Mouse (Mus musculus): ENCODE measurements around the gene Myt1l. TPM values are rescaled to one million over a fixed set of nuclear protein-coding genes. Genes with fewer than 3 reads are reported as not detected.

The Myt1l gene
- total and polyA plus RNA-seq, 2 experiments: not detected

DNA sequence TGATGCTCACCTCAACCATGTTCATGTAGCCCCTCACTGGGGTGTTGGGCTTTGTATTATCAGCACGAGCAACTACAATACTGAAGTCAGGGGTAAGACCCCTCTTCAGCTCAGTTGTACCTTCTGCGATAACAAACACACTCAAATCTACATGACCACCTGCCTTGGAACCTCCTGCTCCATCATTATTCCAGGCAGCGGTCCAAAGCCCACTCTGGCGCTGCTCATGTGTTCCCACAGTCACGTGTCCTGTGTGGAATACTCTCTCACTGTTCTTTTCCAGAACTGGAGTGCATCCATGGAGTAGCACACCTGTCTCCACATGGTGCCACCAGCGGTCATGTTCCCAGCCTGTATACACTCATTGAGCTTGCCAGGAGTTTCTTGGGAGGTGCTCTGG, 42.2 kb downstream of the Myt1l start:
- no peak overlapping the region for H3K27ac ChIP-seq (replicated peaks; ENCODE audit: insufficient read depth, low read depth, low read length)
- no peaks in the 10 kb centered on the region for H3K36me3 ChIP-seq (ENCODE audit: control insufficient read depth, insufficient read depth, low read length)
- no peak overlapping the region for H3K9ac ChIP-seq (ENCODE audit: low read depth, low read length)
- no peaks in the 10 kb centered on the region for H3K4me1 ChIP-seq (ENCODE audit: control insufficient read depth, insufficient read depth, low read length)
- H3K79me2 ChIP-seq (ENCODE audit: control insufficient read depth, insufficient read depth, low read length): no peaks in the 10 kb centered on the region
- H3K27me3 ChIP-seq (ENCODE audit: control insufficient read depth, insufficient read depth, low read length): 0 out of 2 replicates have a peak, but pooled peaks cover 2% of the 10 kb centered on the region
- TF ChIP-seq POLR2A (IDR thresholded peaks at IDR 0.05; ENCODE audit: extremely low read depth, insufficient read depth, low read length) (no peak), CTCF (IDR thresholded peaks at IDR 0.05; ENCODE audit: low read depth, low read length) (no peak)
- WGBS: 92% methylated on average over 6 of the region's 6 CpGs
- DNase-seq (ENCODE audit: extremely low read depth, low read depth, low spot score): no peak
- H3K4me3 ChIP-seq (ENCODE audit: insufficient read depth, low read depth, low read length): no peak overlapping the region

GRCm38 (mm10) chr12:29571613-29572012, 43.4 kb downstream of the Myt1l start:
- Histone ChIP-seq H3K27ac (replicated peaks; ENCODE audit: insufficient read depth, low read depth, low read length) (no peak overlapping the region), H3K27me3 (ENCODE audit: control insufficient read depth, insufficient read depth, low read length) (0 out of 2 replicates have a peak, but pooled peaks cover 2% of the 10 kb centered on the region), H3K4me1 (ENCODE audit: control insufficient read depth, insufficient read depth, low read length) (no peaks in the 10 kb centered on the region), H3K79me2 (ENCODE audit: control insufficient read depth, insufficient read depth, low read length) (no peaks in the 10 kb centered on the region), H3K4me3 (ENCODE audit: insufficient read depth, low read depth, low read length) (no peak overlapping the region), H3K36me3 (ENCODE audit: control insufficient read depth, insufficient read depth, low read length) (no peaks in the 10 kb centered on the region), H3K9ac (ENCODE audit: low read depth, low read length) (no peak overlapping the region)
- 82% methylated on average over 5 of the region's 5 CpGs for WGBS
- DNase-seq (ENCODE audit: extremely low read depth, low read depth, low spot score): no peak
- TF ChIP-seq POLR2A (IDR thresholded peaks at IDR 0.05; ENCODE audit: extremely low read depth, insufficient read depth, low read length) (no peak), CTCF (IDR thresholded peaks at IDR 0.05; ENCODE audit: low read depth, low read length) (no peak)

- DNase-seq (ENCODE audit: extremely low read depth, low read depth, low spot score): no peak
- H3K4me3 ChIP-seq (ENCODE audit: insufficient read depth, low read depth, low read length): no peak overlapping the region
- no peak for TF ChIP-seq CTCF (IDR thresholded peaks at IDR 0.05; ENCODE audit: low read depth, low read length)
- TF ChIP-seq POLR2A (IDR thresholded peaks at IDR 0.05; ENCODE audit: extremely low read depth, insufficient read depth, low read length): no peak
- H3K27me3 ChIP-seq (ENCODE audit: control insufficient read depth, insufficient read depth, low read length): no peaks in the 10 kb centered on the region
- H3K27ac ChIP-seq (replicated peaks; ENCODE audit: insufficient read depth, low read depth, low read length): no peak overlapping the region
- no peaks in the 10 kb centered on the region for H3K36me3 ChIP-seq (ENCODE audit: control insufficient read depth, insufficient read depth, low read length)
- H3K79me2 ChIP-seq (ENCODE audit: control insufficient read depth, insufficient read depth, low read length): no peaks in the 10 kb centered on the region
- whole genome bisulfite sequencing: 85% methylated on average over 1 of the region's 1 CpGs
- no peak overlapping the region for H3K9ac ChIP-seq (ENCODE audit: low read depth, low read length)
- no peaks in the 10 kb centered on the region for H3K4me1 ChIP-seq (ENCODE audit: control insufficient read depth, insufficient read depth, low read length)
These were observed 65.6 kb downstream of the Myt1l start for GRCm38 (mm10) chr12:29593787-29594186.

- Histone ChIP-seq H3K4me1 (ENCODE audit: control insufficient read depth, insufficient read depth, low read length) (no peaks in the 10 kb centered on the region), H3K27me3 (ENCODE audit: control insufficient read depth, insufficient read depth, low read length) (no peaks in the 10 kb centered on the region), H3K27ac (replicated peaks; ENCODE audit: insufficient read depth, low read depth, low read length) (no peak overlapping the region), H3K9ac (ENCODE audit: low read depth, low read length) (no peak overlapping the region), H3K4me3 (ENCODE audit: insufficient read depth, low read depth, low read length) (no peak overlapping the region), H3K36me3 (ENCODE audit: control insufficient read depth, insufficient read depth, low read length) (no peaks in the 10 kb centered on the region), H3K79me2 (ENCODE audit: control insufficient read depth, insufficient read depth, low read length) (no peaks in the 10 kb centered on the region)
- TF ChIP-seq POLR2A (IDR thresholded peaks at IDR 0.05; ENCODE audit: extremely low read depth, insufficient read depth, low read length): no peak
- TF ChIP-seq CTCF (IDR thresholded peaks at IDR 0.05; ENCODE audit: low read depth, low read length): peak; percentile 9; the same call in 1 of the 2 replicates
- WGBS: 54% methylated on average over 6 of the region's 6 CpGs
- no peak for DNase-seq (ENCODE audit: extremely low read depth, low read depth, low spot score)
These were observed 71.7 kb downstream of the Myt1l start for GRCm38 (mm10) chr12:29599916-29600315.

GRCm38 (mm10) chr12:29601223-29601622, 73.0 kb downstream of the Myt1l start:
- Histone ChIP-seq H3K4me1 (ENCODE audit: control insufficient read depth, insufficient read depth, low read length) (no peaks in the 10 kb centered on the region), H3K36me3 (ENCODE audit: control insufficient read depth, insufficient read depth, low read length) (no peaks in the 10 kb centered on the region), H3K79me2 (ENCODE audit: control insufficient read depth, insufficient read depth, low read length) (no peaks in the 10 kb centered on the region), H3K4me3 (ENCODE audit: insufficient read depth, low read depth, low read length) (no peak overlapping the region), H3K27me3 (ENCODE audit: control insufficient read depth, insufficient read depth, low read length) (no peaks in the 10 kb centered on the region), H3K9ac (ENCODE audit: low read depth, low read length) (no peak overlapping the region), H3K27ac (replicated peaks; ENCODE audit: insufficient read depth, low read depth, low read length) (no peak overlapping the region)
- 82% methylated on average over 6 of the region's 6 CpGs for WGBS
- TF ChIP-seq CTCF (IDR thresholded peaks at IDR 0.05; ENCODE audit: low read depth, low read length) (no peak), POLR2A (IDR thresholded peaks at IDR 0.05; ENCODE audit: extremely low read depth, insufficient read depth, low read length) (no peak)
- no peak for DNase-seq (ENCODE audit: extremely low read depth, low read depth, low spot score)

- H3K79me2 ChIP-seq (ENCODE audit: control insufficient read depth, insufficient read depth, low read length): no peaks in the 10 kb centered on the region
- H3K4me1 ChIP-seq (ENCODE audit: control insufficient read depth, insufficient read depth, low read length): no peaks in the 10 kb centered on the region
- no peak overlapping the region for H3K27ac ChIP-seq (replicated peaks; ENCODE audit: insufficient read depth, low read depth, low read length)
- WGBS: 83% methylated on average over 7 of the region's 7 CpGs
- TF ChIP-seq CTCF (IDR thresholded peaks at IDR 0.05; ENCODE audit: low read depth, low read length): no peak
- no peaks in the 10 kb centered on the region for H3K27me3 ChIP-seq (ENCODE audit: control insufficient read depth, insufficient read depth, low read length)
- H3K9ac ChIP-seq (ENCODE audit: low read depth, low read length): no peak overlapping the region
- no peaks in the 10 kb centered on the region for H3K36me3 ChIP-seq (ENCODE audit: control insufficient read depth, insufficient read depth, low read length)
- no peak for DNase-seq (ENCODE audit: extremely low read depth, low read depth, low spot score)
- no peak overlapping the region for H3K4me3 ChIP-seq (ENCODE audit: insufficient read depth, low read depth, low read length)
These were observed 76.5 kb downstream of the Myt1l start for GRCm38 (mm10) chr12:29604659-29605058.

Measured in liver, adult 2 months (tissue).